Mouse (Mus musculus) CH12.LX (cell line): Measurements from ENCODE around the gene Gm49405.

Experiments
- CTCF ChIP-seq, 2 experiments: IDR thresholded peaks in 1 of 2; conservative IDR thresholded peaks in 1 of 2; 2 replicates each; pipeline ENCODE4 v1.5.1; 2011 to 2012; ENCODE audit warnings: low read depth in 2 of 2, low read length in 2 of 2, improper control_type of control experiment in 1 of 2, inconsistent platforms in 1 of 2, mild to moderate bottlenecking in 1 of 2, moderate library complexity in 1 of 2
- EP300 ChIP-seq: IDR thresholded peaks from 2 replicates; pipeline ENCODE4 v1.6.1; 2011; ENCODE audit warnings: low read length, improper control_type of control experiment
- POLR2A ChIP-seq: IDR thresholded peaks from 2 replicates; pipeline ENCODE4 v1.6.1; 2011; ENCODE audit warnings: low read depth, mild to moderate bottlenecking, improper control_type of control experiment, low read length
- POLR2AphosphoS2 ChIP-seq: IDR thresholded peaks from 2 replicates; pipeline ENCODE4 v1.6.1; 2011; ENCODE audit warnings: low read depth, low read length, improper control_type of control experiment

DNA sequence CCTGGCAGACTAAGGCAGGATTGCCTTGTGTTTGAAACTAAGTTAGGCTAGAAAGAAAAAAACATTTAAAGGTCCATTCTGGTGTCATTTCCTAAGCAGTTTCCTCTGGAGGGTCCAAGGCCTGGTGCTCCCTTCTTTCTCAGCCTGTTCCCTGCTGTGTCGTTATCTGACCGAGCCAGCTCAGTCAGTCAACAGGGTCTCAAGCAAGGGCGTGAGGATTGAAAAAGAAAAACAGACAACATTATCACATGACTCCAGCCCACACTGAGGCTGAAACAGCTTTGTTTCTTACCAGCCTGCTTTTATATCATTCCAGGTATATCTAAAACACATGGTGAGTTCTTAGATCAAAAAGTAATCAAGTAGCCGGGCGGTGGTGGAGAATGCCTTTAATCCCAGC, 15.2 kb downstream of the Gm49405 start:
- TF ChIP-seq CTCF (conservative IDR thresholded peaks at IDR 0.05 in 1 of 2, IDR thresholded peaks at IDR 0.05 in 1 of 2; ENCODE audit: low read depth in 2 of 2, low read length in 2 of 2): no peak
- TF ChIP-seq POLR2A: no peak
- no peak for TF ChIP-seq EP300
- TF ChIP-seq POLR2AphosphoS2: no peak
